Mouse (Mus musculus) lung, postnatal 0 days (tissue): ENCODE results near the gene Psors1c2.

Source experiments
- CTCF ChIP-seq: IDR thresholded peaks from 2 replicates; pipeline ENCODE4 v1.5.1; 2016; ENCODE audit warnings: antibody characterized with exemption, mild to moderate bottlenecking
- EP300 ChIP-seq: IDR thresholded peaks from 2 replicates; pipeline ENCODE4 v1.6.1; 2016; ENCODE audit warnings: antibody characterized with exemption, mild to moderate bottlenecking, control low read depth

DNA sequence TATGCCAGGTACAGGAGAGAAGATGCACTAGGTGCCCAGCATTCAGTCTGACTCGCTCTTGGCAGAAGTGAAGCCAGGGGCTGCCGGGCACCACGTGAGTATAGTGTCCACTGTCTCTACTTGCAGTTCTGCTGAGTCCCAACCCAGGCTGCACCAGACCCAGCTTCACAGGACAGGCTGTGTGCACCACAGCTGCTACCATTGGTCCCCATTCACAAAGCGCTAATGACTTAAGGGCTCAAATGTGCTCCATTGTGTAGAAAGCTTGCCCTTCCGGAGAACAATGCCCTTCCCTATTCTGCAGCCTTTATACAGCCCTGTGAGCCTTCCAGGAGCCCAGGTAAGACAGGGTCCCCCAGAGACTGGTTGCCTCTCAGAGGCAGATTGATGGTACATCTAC lies 42.7 kb upstream of the Psors1c2 start:
- no peak for TF ChIP-seq CTCF
- TF ChIP-seq EP300: no peak
